Mouse (Mus musculus) stomach, postnatal 0 days (tissue): ENCODE data around the gene Ubiad1.

Experiments used
- CTCF ChIP-seq: IDR thresholded peaks from 2 replicates; pipeline ENCODE4 v1.5.1; 2016; ENCODE audit warnings: antibody characterized with exemption, low read depth, mild to moderate bottlenecking, moderate library complexity
- EP300 ChIP-seq: optimal IDR thresholded peaks from 2 replicates; pipeline ENCODE3; 2016; ENCODE audit warnings: antibody characterized with exemption

DNA sequence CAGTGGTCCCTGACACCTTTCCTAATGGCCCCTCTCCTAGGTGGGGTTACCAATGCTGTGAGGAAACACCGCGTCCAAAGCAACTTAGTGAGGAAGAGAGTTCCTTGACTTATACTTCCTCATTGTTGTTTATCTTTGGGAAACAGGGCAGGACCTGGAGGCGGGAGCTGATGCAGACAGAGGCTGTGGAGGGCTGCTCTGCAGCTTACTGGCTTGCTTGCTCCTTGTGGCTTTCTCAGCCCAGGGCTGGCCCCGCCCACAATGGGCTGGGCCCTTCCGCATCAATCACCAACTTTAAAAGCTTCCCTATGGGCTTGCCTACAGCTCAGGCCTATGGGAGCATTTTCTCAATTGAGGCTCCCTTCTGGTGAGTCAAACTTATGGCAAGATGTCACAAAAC lies 10.8 kb downstream of the Ubiad1 start:
- TF ChIP-seq CTCF (no peak), EP300 (no peak)
